Mouse (Mus musculus): ENCODE measurements around the gene Tnpo1. TPM values are rescaled to one million over a fixed set of nuclear protein-coding genes. Genes with fewer than 3 reads are reported as not detected.

The Tnpo1 gene
- polyA plus RNA-seq, 1 experiment from 2014 or later = 79.3 TPM

DNA sequence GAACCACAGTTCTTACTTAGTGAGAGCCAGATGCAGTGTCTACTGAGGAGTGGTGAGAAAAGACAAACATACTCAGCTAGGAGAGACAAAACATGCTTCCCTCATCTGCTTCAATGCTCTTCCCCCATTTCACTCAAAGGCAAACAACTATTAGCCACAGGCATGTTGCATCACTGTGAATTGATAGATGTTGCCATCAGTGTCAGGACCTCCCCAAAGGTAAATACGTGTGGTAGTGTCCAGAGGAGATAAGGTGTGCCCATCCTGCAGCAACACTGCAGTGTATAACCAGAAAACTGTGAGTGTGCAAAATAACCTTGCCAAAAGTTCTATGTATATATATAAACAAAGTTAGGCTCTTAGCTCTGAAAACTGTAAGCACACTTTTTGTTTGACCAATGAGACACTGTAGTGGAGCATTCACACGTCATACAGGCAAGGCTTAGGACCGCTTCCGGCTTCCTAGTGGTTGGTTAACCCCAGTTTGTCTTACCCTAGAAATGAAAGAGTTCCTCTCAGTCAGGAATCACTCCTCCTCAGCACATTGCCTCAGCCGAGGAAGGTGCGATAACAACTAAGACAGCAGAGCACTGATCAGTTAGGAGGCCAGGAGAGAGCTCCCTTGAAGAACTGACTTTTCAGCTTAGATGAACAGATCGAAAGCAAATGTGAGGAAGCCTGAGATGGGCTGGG is 29.6 kb downstream of the Tnpo1 start:
- no peaks in the 10 kb centered on the region for H3K27me3 ChIP-seq (ENCODE audit: low read depth, poor library complexity, severe bottlenecking)
- H3K27ac ChIP-seq = no peak overlapping the region
- H3K36me3 ChIP-seq = peaks cover 13% of the 10 kb centered on the region
- no peak for DNase-seq (ENCODE audit: low spot score)
- no peak overlapping the region for H3K4me3 ChIP-seq
- peaks cover 17% of the 10 kb centered on the region for H3K4me1 ChIP-seq
- no peaks in the 10 kb centered on the region for H3K9me3 ChIP-seq (replicated peaks)
- WGBS = 85% methylated on average over 7 of the region's 7 CpGs

DNA sequence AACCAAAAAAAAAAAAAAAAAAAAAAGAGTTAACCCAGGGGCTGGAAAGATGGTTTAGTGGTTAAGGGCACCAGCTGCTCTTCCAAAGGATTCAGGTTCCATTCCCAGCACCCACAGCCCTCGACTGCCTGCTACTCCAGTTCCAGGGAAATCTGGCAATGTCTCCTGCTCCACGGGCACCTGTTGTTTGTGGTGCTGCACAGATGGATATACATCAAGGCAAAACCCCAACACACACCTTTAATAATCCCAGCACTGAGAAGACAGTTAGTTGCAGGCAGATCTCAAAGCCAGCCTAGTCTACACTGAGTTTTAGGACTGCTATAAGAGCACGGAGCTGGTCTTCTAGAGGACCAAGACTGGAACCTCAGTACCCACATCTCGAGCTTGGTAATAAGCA is 30.2 kb downstream of the Tnpo1 start:
- peaks cover 13% of the 10 kb centered on the region for H3K36me3 ChIP-seq
- no peak overlapping the region for H3K4me3 ChIP-seq
- DNase-seq (ENCODE audit: low spot score) = no peak
- peaks cover 23% of the 10 kb centered on the region for H3K4me1 ChIP-seq
- no peaks in the 10 kb centered on the region for H3K27me3 ChIP-seq (ENCODE audit: low read depth, poor library complexity, severe bottlenecking)
- H3K27ac ChIP-seq = no peak overlapping the region
- no peaks in the 10 kb centered on the region for H3K9me3 ChIP-seq (replicated peaks)
- WGBS = 92% methylated on average over 4 of the region's 4 CpGs

DNA sequence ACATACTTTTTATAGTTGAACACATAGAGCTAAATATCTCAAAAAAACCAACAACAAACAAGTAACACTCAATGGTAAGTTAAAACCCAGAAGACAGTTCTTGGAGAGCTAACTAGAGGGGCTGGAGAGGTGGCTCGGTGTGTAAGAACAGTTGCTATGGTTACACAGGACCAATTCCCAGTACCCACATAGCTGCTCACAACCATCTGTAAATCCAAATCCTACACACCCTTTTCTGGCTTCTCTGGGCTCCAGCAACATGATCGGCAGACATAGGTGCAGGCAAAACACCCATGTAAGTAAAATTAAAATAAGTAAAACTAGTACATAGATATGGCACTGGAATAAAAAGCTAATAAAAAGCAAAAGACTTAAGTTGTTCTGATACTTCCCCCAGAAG is 31.3 kb downstream of the Tnpo1 start:
- Histone ChIP-seq H3K4me3 (no peak overlapping the region), H3K27me3 (ENCODE audit: low read depth, poor library complexity, severe bottlenecking) (no peaks in the 10 kb centered on the region), H3K4me1 (peaks cover 29% of the 10 kb centered on the region), H3K36me3 (peaks cover 17% of the 10 kb centered on the region), H3K27ac (no peak overlapping the region), H3K9me3 (replicated peaks) (no peaks in the 10 kb centered on the region)
- 84% methylated on average over 2 of the region's 2 CpGs for WGBS
- DNase-seq (ENCODE audit: low spot score) = no peak

DNA sequence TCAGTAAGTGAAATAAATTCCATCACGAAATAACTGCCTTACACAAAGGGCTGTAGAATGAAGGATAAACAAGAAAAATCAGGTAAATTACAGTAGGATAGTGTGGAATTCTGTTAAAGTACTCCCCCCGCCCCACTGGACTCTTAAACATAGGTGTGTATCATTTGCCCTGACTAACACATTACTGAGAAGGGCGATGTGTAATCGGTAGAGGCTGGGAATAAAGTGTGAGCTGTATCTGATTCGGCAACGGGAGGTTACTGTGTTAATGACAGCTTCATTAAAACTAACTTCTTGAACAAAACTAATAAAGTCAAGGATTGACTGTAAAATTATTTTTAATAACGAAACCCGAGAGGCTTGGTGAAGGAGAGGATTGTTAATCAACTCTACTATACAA is 34.7 kb downstream of the Tnpo1 start:
- peak overlapping the region; percentile 86 for H3K4me3 ChIP-seq
- WGBS = 38% methylated on average over 8 of the region's 8 CpGs
- no peak for DNase-seq (ENCODE audit: low spot score)
- peaks cover 39% of the 10 kb centered on the region for H3K4me1 ChIP-seq
- no peaks in the 10 kb centered on the region for H3K27me3 ChIP-seq (ENCODE audit: low read depth, poor library complexity, severe bottlenecking)
- H3K9me3 ChIP-seq (replicated peaks) = no peaks in the 10 kb centered on the region
- no peak overlapping the region for H3K27ac ChIP-seq
- H3K36me3 ChIP-seq = peaks cover 36% of the 10 kb centered on the region

DNA sequence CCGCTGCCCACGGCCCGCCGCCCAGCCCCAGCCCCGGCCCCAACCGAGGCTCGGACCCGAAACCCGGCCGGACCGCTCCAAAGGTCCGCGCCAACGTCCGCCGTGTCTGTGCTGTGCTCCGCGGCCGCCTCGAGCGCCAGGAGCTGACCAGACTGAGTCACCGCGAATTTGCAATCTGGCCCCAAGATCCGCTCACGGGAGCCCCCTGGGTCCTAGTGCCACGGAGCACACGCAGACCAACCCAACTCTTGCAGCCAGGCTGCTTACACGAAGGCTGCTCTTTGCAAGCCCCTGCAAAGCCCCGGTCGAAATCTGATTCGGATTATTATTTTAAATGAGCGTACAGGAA is 35.3 kb downstream of the Tnpo1 start:
- under 1% methylated on average over 32 of the region's 32 CpGs for WGBS

DNA sequence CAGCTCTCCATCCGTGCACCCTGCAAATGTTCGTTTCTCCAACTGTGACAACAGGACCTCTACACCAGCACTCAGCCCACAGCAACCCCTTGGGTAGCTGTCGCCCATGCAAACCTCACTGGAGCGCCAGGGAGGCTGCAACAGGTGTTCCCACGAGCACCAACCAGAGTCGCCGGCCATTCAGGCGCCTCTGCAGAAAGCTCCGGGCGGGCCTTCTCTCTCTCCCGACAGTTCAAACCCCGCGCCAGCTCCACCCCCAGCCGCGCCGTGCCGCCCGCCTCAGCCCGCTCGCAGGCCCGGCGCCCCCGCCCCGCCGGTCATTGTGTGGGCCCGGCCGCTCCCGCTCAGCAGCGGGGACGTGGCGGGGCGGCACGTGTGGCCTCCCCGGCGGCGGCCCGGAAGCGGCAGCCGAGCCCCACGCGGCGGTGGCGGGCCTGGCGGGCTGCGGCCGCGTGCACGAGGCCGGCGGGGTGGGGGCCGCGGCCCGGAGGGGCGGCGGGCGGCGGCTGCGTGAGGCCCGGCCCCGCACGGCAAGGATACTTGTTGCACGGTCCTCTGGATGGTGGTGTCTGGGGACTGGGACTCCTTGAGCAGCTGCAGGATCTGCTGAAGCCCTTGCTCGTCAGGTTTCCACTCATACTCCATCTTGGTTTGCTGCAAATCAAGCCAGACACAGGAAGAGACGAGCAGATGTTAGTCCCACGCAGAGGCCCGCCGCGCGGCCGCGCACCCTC is 35.9 kb downstream of the Tnpo1 start:
- Histone ChIP-seq H3K4me1 (peaks cover 39% of the 10 kb centered on the region), H3K4me3 (peak overlapping the region; percentile 86), H3K36me3 (peaks cover 44% of the 10 kb centered on the region), H3K27me3 (ENCODE audit: low read depth, poor library complexity, severe bottlenecking) (no peaks in the 10 kb centered on the region), H3K9me3 (replicated peaks) (no peaks in the 10 kb centered on the region), H3K27ac (peak overlapping the region; percentile 98)
- peak; percentile 78 for DNase-seq (ENCODE audit: low spot score)
- 3% methylated on average over 71 of the region's 71 CpGs for WGBS

More for the DNA sequence above, 35.3 kb downstream of the Tnpo1 start:
- Histone ChIP-seq H3K4me1 (peaks cover 39% of the 10 kb centered on the region), H3K9me3 (replicated peaks) (no peaks in the 10 kb centered on the region), H3K36me3 (peaks cover 38% of the 10 kb centered on the region), H3K4me3 (peak overlapping the region; percentile 86), H3K27ac (peak overlapping the region; percentile 98), H3K27me3 (ENCODE audit: low read depth, poor library complexity, severe bottlenecking) (no peaks in the 10 kb centered on the region)
- DNase-seq (ENCODE audit: low spot score) = peak; percentile 90

DNA sequence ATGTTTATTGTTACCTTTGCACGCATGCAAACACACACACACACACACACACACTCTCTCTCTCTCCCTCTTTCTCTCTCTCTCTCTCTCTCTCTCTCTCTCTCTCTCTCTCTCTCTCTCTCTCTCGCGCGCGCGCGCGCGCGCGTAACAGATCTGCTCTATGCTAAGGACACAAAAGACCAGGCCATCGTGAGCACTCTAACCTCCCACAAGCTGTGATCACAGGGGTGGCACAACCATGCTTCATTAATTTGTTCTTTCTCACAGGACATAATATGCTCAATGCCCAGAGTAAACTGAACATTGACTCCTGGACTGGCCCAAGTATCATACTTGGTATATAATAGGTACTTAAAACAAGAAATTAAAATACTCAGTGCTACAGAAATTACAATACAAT is 37.0 kb downstream of the Tnpo1 start:
- H3K27me3 ChIP-seq (ENCODE audit: low read depth, poor library complexity, severe bottlenecking) = no peaks in the 10 kb centered on the region
- H3K36me3 ChIP-seq = peaks cover 54% of the 10 kb centered on the region
- H3K4me3 ChIP-seq = no peak overlapping the region
- H3K4me1 ChIP-seq = peaks cover 39% of the 10 kb centered on the region
- no peak for DNase-seq (ENCODE audit: low spot score)
- H3K9me3 ChIP-seq (replicated peaks) = no peaks in the 10 kb centered on the region
- H3K27ac ChIP-seq = no peak overlapping the region
- 95% methylated on average over 11 of the region's 12 CpGs for WGBS

DNA sequence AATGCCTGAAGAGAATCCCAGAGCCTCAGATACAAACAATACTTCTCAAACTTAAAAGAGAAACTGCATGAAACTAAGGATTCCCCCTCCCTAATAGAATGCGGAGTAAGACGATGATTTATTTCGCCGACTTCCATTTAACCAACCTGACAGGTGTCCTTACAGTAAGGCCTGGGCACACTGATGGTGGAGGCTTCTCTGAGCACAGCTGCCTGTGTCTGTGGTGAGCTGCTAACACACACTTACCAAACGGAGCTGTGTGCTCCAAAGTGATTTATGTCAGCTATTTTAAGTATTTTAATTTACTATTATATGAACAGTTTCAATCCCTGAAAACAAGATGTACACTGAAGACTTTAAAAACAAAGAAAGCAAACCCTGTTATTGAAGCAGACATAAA is 42.4 kb downstream of the Tnpo1 start:
- H3K27ac ChIP-seq = no peak overlapping the region
- whole genome bisulfite sequencing = 91% methylated on average over 5 of the region's 5 CpGs
- DNase-seq (ENCODE audit: low spot score) = no peak
- H3K9me3 ChIP-seq (replicated peaks) = no peaks in the 10 kb centered on the region
- peaks cover 99% of the 10 kb centered on the region for H3K36me3 ChIP-seq
- H3K4me1 ChIP-seq = no peaks in the 10 kb centered on the region
- no peak overlapping the region for H3K4me3 ChIP-seq
- H3K27me3 ChIP-seq (ENCODE audit: low read depth, poor library complexity, severe bottlenecking) = no peaks in the 10 kb centered on the region

DNA sequence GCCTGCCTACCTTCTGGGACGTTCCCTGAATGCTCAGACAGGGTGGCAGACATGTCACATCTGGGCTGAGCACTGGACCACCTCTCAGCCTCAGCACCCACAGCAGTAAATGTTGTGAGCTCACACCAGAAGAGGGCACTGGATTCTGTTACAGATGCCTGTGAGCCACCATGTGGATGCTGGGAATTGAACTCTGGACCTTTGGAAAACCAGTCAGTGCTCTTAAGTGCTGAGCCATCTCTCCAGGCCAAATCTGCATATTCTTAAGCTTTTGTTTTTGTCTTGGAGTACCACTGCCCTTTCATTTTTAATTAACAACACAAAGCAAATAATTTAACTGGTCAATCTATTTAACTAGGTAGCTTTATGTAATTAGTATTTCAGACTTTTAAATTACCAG is 44.2 kb downstream of the Tnpo1 start:
- Histone ChIP-seq H3K27me3 (ENCODE audit: low read depth, poor library complexity, severe bottlenecking) (no peaks in the 10 kb centered on the region), H3K4me1 (no peaks in the 10 kb centered on the region), H3K36me3 (peaks cover 99% of the 10 kb centered on the region), H3K9me3 (replicated peaks) (no peaks in the 10 kb centered on the region), H3K27ac (no peak overlapping the region), H3K4me3 (no peak overlapping the region)
- no peak for DNase-seq (ENCODE audit: low spot score)
- WGBS = 92% methylated on average over 1 of the region's 1 CpGs

DNA sequence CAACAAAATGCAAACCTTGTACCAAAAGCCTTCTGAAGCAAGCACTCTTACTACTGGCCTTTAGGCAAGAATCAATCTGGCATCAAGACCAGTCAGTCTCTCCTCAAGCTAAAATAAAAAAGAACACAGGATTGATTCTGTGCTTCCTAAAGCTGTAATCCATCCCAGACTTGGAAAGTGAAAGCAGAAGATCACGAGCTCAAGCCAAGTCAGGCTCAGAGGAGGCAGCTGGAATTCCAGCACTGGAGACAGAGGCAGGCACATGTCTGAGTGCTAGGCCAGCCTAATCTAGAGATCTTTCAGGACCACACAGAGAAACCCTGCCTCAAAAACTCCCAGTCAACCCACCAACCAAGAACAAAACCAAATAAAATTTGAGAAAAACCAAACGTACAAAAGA is 45.8 kb downstream of the Tnpo1 start:
- whole genome bisulfite sequencing = 70% methylated on average over 2 of the region's 2 CpGs
- Histone ChIP-seq H3K4me3 (no peak overlapping the region), H3K36me3 (peaks cover 99% of the 10 kb centered on the region), H3K9me3 (replicated peaks) (no peaks in the 10 kb centered on the region), H3K27me3 (ENCODE audit: low read depth, poor library complexity, severe bottlenecking) (no peaks in the 10 kb centered on the region), H3K4me1 (no peaks in the 10 kb centered on the region), H3K27ac (no peak overlapping the region)
- DNase-seq (ENCODE audit: low spot score) = no peak

DNA sequence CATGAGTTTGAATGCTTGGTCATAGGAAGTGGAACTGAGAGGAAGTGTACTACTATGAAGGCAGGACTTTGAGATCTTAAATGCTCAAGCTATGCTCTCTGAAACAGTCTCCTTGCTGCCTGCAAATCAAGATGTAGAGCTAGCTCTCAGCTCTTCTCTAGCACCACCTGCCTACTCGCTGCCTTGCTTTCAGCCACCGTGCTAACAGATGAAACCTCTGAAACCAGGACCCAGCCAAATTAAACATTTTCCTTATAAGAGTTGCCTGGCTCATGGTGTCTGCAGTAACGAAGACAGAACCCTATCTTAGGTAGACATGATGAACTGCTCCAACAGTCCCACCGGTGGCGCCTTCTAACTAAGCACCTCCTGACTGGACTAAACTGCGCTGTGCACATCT is 46.8 kb downstream of the Tnpo1 start:
- WGBS = 96% methylated on average over 6 of the region's 6 CpGs
- no peak overlapping the region for H3K27ac ChIP-seq
- no peaks in the 10 kb centered on the region for H3K27me3 ChIP-seq (ENCODE audit: low read depth, poor library complexity, severe bottlenecking)
- H3K9me3 ChIP-seq (replicated peaks) = no peaks in the 10 kb centered on the region
- H3K36me3 ChIP-seq = peaks cover 98% of the 10 kb centered on the region
- no peak for DNase-seq (ENCODE audit: low spot score)
- no peaks in the 10 kb centered on the region for H3K4me1 ChIP-seq
- no peak overlapping the region for H3K4me3 ChIP-seq

DNA sequence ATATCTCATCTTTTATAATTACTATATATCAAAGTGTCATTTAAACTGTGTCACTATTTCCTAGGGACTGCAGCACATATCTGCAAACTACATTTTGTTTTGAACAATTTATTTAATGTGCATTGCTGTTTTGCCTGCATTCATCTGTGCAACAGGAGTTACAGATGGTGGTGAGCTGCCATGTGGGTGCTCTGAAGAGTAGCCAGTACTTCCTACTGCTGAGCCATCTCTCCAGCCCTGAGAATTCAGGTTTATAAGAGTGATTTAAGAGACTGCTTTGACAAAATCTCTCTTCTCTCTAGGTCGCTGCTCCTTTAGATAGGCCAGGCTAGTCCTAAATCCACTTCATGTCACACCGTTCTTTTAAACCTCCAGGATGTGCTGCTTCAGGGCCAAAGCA is 49.0 kb downstream of the Tnpo1 start:
- no peaks in the 10 kb centered on the region for H3K4me1 ChIP-seq
- no peak for DNase-seq (ENCODE audit: low spot score)
- 95% methylated on average over 2 of the region's 2 CpGs for WGBS
- no peaks in the 10 kb centered on the region for H3K9me3 ChIP-seq (replicated peaks)
- H3K4me3 ChIP-seq = no peak overlapping the region
- H3K27me3 ChIP-seq (ENCODE audit: low read depth, poor library complexity, severe bottlenecking) = no peaks in the 10 kb centered on the region
- H3K36me3 ChIP-seq = peaks cover 98% of the 10 kb centered on the region
- H3K27ac ChIP-seq = no peak overlapping the region

DNA sequence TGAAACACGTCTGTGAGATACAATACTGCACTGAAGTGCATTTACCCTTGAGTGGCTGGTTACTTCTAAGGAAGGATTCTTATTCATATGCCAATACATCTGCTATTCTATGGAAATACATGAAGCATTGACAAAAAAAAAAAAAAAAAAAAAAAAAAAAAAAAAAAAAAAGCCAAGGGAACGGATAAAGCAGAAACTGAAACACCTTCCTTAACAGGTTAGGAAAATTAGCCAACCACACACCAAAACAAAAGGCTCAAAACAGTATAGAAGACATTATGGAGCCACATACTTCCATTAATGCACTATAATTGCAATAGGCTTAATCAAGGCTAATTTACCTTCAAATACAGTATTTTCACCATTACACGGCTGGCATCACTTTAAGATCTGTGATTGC is 51.5 kb downstream of the Tnpo1 start:
- H3K36me3 ChIP-seq = peaks cover 98% of the 10 kb centered on the region
- no peak for DNase-seq (ENCODE audit: low spot score)
- 94% methylated on average over 3 of the region's 3 CpGs for WGBS
- no peaks in the 10 kb centered on the region for H3K27me3 ChIP-seq (ENCODE audit: low read depth, poor library complexity, severe bottlenecking)
- H3K27ac ChIP-seq = no peak overlapping the region
- no peaks in the 10 kb centered on the region for H3K4me1 ChIP-seq
- no peak overlapping the region for H3K4me3 ChIP-seq
- H3K9me3 ChIP-seq (replicated peaks) = no peaks in the 10 kb centered on the region
